Mouse (Mus musculus): ENCODE measurements around the gene Elovl3. TPM values are rescaled to one million over a fixed set of nuclear protein-coding genes. Genes with fewer than 3 reads are reported as not detected.

The Elovl3 gene
- polyA plus RNA-seq, 1 experiment, result not detected

DNA sequence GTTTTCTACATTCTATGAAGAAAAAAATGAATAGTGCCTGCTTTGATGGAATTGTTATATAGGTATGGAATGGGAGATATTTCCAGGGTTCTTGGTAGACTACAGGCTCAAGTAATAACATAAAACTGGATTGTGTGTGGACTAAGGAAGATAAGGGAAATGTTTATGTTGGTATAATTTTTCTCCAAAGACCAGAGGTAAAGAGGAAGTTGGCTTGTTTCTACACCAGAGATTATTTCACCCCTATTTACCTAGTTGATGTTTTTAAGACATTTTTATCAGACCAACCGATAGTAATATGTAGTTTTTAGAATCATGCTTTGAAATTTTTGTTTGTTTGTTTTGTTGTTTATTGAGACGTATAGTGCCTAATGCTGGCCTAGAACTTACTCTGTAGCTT, 48.6 kb downstream of the Elovl3 start:
- no peak for DNase-seq
- 98% methylated on average over 2 of the region's 2 CpGs for WGBS
- H3K4me3 ChIP-seq (replicated peaks; ENCODE audit: insufficient read depth, low read depth, low read length), result no peak overlapping the region
- H3K27ac ChIP-seq (ENCODE audit: insufficient read depth, low read length), result no peak overlapping the region
- no peaks in the 10 kb centered on the region for H3K27me3 ChIP-seq (ENCODE audit: control insufficient read depth, insufficient read depth, low read length)
- TF ChIP-seq CTCF (IDR thresholded peaks at IDR 0.05; ENCODE audit: borderline replicate concordance, insufficient read depth, low read depth, low read length) (no peak), POLR2A (IDR thresholded peaks at IDR 0.05; ENCODE audit: borderline replicate concordance, insufficient read depth, low read length) (no peak)
- no peaks in the 10 kb centered on the region for H3K4me1 ChIP-seq (ENCODE audit: control insufficient read depth, insufficient read depth, low read length)

DNA sequence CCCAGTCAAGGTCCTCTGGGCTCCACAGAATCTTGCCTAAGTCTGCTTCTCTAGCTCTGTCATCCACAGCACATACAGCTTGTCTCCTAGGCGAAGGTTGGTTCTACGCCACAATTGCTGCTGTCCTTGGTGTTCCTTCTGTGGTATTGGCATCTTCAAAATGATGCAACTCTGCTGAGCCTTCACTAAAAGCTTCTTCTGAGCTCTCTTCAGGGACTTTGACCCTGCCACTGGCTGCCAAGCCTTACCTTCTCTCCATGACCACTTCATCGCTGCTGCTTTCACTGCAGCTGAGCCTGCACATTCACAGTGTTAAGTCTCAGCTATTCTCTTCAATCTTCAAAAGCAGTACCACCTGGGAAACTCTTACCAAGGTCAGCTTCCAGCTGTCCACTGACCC, 50.5 kb downstream of the Elovl3 start:
- 89% methylated on average over 3 of the region's 3 CpGs for WGBS
- Histone ChIP-seq H3K4me3 (replicated peaks; ENCODE audit: insufficient read depth, low read depth, low read length) (no peak overlapping the region), H3K27ac (ENCODE audit: insufficient read depth, low read length) (no peak overlapping the region), H3K27me3 (ENCODE audit: control insufficient read depth, insufficient read depth, low read length) (no peaks in the 10 kb centered on the region), H3K4me1 (ENCODE audit: control insufficient read depth, insufficient read depth, low read length) (no peaks in the 10 kb centered on the region)
- TF ChIP-seq POLR2A (IDR thresholded peaks at IDR 0.05; ENCODE audit: borderline replicate concordance, insufficient read depth, low read length) (no peak), CTCF (IDR thresholded peaks at IDR 0.05; ENCODE audit: borderline replicate concordance, insufficient read depth, low read depth, low read length) (no peak)
- DNase-seq, result no peak

Other genes starting within 250 kb of the Elovl3 start
- gene Armh3, start 133.4 kb upstream of the Elovl3 start, polyA plus RNA-seq (2012; rRNA removed), result 17.7 and 18.2 TPM in 2 replicates
- gene Hps6, start 128.4 kb upstream of the Elovl3 start, polyA plus RNA-seq (2012; rRNA removed), result 7.2 and 8.4 TPM in 2 replicates
- gene Pprc1, start 87.0 kb upstream of the Elovl3 start, polyA plus RNA-seq (2012; rRNA removed), result 16.9 and 18.1 TPM in 2 replicates
- gene Ldb1, start 86.7 kb upstream of the Elovl3 start, polyA plus RNA-seq (2012; rRNA removed), result 159 and 169 TPM in 2 replicates
- 38.8 and 38.9 TPM in 2 replicates for gene Nolc1, start 56.0 kb upstream of the Elovl3 start, polyA plus RNA-seq (2012; rRNA removed)
- 0.14 and 0.31 TPM in 2 replicates for gene Pitx3, start 16.4 kb downstream of the Elovl3 start, polyA plus RNA-seq (2012; rRNA removed)
- gene Gbf1, start 20.6 kb downstream of the Elovl3 start, polyA plus RNA-seq (2012; rRNA removed), result 85.3 and 91.0 TPM in 2 replicates
- gene Nfkb2, start 172.4 kb downstream of the Elovl3 start, polyA plus RNA-seq (2012; rRNA removed), result 4.2 TPM in 2 replicates
- 194 and 207 TPM in 2 replicates for gene Psd, start 195.3 kb downstream of the Elovl3 start, polyA plus RNA-seq (2012; rRNA removed)
- 38.8 and 41.7 TPM in 2 replicates for gene Fbxl15, start 196.3 kb downstream of the Elovl3 start, polyA plus RNA-seq (2012; rRNA removed)
- gene Cuedc2, start 206.8 kb downstream of the Elovl3 start, polyA plus RNA-seq (2012; rRNA removed), result 258 and 262 TPM in 2 replicates
- 32.3 and 32.9 TPM in 2 replicates for gene Mfsd13a, start 209.2 kb downstream of the Elovl3 start, polyA plus RNA-seq (2012; rRNA removed)
- gene 2310034G01Rik, start 218.4 kb downstream of the Elovl3 start, polyA plus RNA-seq (2012; rRNA removed), result 1.7 and 2.2 TPM in 2 replicates